In genomic region chr1:59764407-59764971, GRCm38 (mm10) we compare ENCODE assay signal across 8 mouse cellular contexts. TPM values are rescaled to one million over a fixed set of nuclear protein-coding genes. Genes with fewer than 3 reads are reported as not detected.
DNase-seq lines count a peak whose midpoint lies in the region; ATAC-seq and TF ChIP-seq lines count a peak whose summit lies in the region.

No protein-coding gene starts in this region.

- H3K9me3 ChIP-seq in heart, embryonic 12.5 days (replicated peaks), result no peaks in the 10 kb centered on the region
- no peaks in the 10 kb centered on the region for H3K9me3 ChIP-seq in liver, embryonic 13.5 days (replicated peaks)
- H3K9me3 ChIP-seq in stomach, postnatal 0 days (ENCODE audit: control insufficient read depth, low read length), result no peaks in the 10 kb centered on the region

- H3K9ac ChIP-seq in heart, embryonic 12.5 days, result peak overlapping the region; percentile 90
- peak overlapping the region; percentile 86 for H3K9ac ChIP-seq in liver, embryonic 13.5 days
- H3K9ac ChIP-seq in stomach, postnatal 0 days (ENCODE audit: low read length), result peak overlapping the region; percentile 94

- ATAC-seq in erythroblast, adult 5-6 weeks (replicated peaks; ENCODE audit: low FRiP score, poor library complexity, severe bottlenecking), result 0 out of 2 replicates have a peak, but pooled peaks have one; percentile 27
- ATAC-seq in heart, embryonic 12.5 days (ENCODE audit: insufficient number of reproducible peaks, low FRiP score), result no peak
- ATAC-seq in liver, embryonic 13.5 days (ENCODE audit: low read depth), result peak; percentile 13; the same call in 1 of the 2 replicates
- ATAC-seq in stomach, postnatal 0 days (ENCODE audit: low FRiP score, low TSS enrichment), result peak; percentile 27; the same call in 1 of the 2 replicates

- H3K27me3 ChIP-seq in heart, embryonic 12.5 days (replicated peaks), result no peaks in the 10 kb centered on the region
- peaks cover 4% of the 10 kb centered on the region; the same call in 1 of the 2 replicates for H3K27me3 ChIP-seq in liver, embryonic 13.5 days
- H3K27me3 ChIP-seq in stomach, postnatal 0 days (ENCODE audit: control insufficient read depth, insufficient read depth, low read length), result no peaks in the 10 kb centered on the region

- no peak for TF ChIP-seq POLR2A in bone marrow, adult 2 months (IDR thresholded peaks at IDR 0.05; ENCODE audit: borderline replicate concordance, control insufficient read depth, low read depth, low read length)

- H3K36me3 ChIP-seq in heart, embryonic 12.5 days, result peaks cover 11% of the 10 kb centered on the region
- no peaks in the 10 kb centered on the region for H3K36me3 ChIP-seq in liver, embryonic 13.5 days
- H3K36me3 ChIP-seq in stomach, postnatal 0 days (ENCODE audit: control insufficient read depth, insufficient read depth, low read length), result no peaks in the 10 kb centered on the region

- H3K4me1 ChIP-seq in bone marrow, adult 2 months (ENCODE audit: control insufficient read depth, insufficient read depth, low read length), result no peaks in the 10 kb centered on the region
- peaks cover 9% of the 10 kb centered on the region; the same call in 1 of the 2 replicates for H3K4me1 ChIP-seq in heart, embryonic 12.5 days (replicated peaks)
- peaks cover 29% of the 10 kb centered on the region for H3K4me1 ChIP-seq in liver, embryonic 13.5 days (replicated peaks)
- no peaks in the 10 kb centered on the region for H3K4me1 ChIP-seq in stomach, postnatal 0 days (replicated peaks; ENCODE audit: control insufficient read depth, insufficient read depth)

- WGBS in bone marrow, adult 2 months, result under 1% methylated on average over 27 of the region's 27 CpGs
- WGBS in heart, embryonic 12.5 days, result 0% methylated on average over 27 of the region's 27 CpGs
- WGBS in liver, embryonic 13.5 days (ENCODE audit: insufficient replicate concordance), result under 1% methylated on average over 27 of the region's 27 CpGs
- WGBS in stomach, postnatal 0 days, result under 1% methylated on average over 27 of the region's 27 CpGs

- peak overlapping the region; percentile 57 for H3K4me3 ChIP-seq in bone marrow, adult 2 months (replicated peaks; ENCODE audit: control insufficient read depth, low read depth, low read length)
- peak overlapping the region; percentile 79 for H3K4me3 ChIP-seq in heart, embryonic 12.5 days
- H3K4me3 ChIP-seq in liver, embryonic 13.5 days (replicated peaks), result peak overlapping the region; percentile 78
- peak overlapping the region; percentile 91 for H3K4me3 ChIP-seq in stomach, postnatal 0 days (ENCODE audit: low read depth, low read length)

- peak; percentile 69 for DNase-seq in 416B (ENCODE audit: low read depth)
- peak; percentile 63 for DNase-seq in kidney, postnatal 10 days
- peak; percentile 17 for DNase-seq in liver, embryonic 13.5 days
- peak; percentile 13 to 16 for DNase-seq in natural killer cell, adult 2 months (ENCODE audit: low spot score in 2 of 2)
- DNase-seq in stomach, postnatal 0 days (ENCODE audit: low spot score), result peak; percentile 56

- no peak overlapping the region for H3K27ac ChIP-seq in bone marrow, adult 2 months (ENCODE audit: control insufficient read depth, insufficient read depth, low read depth, low read length, poor library complexity)
- peak overlapping the region; percentile 99 for H3K27ac ChIP-seq in heart, embryonic 12.5 days (ENCODE audit: poor library complexity, severe bottlenecking)
- H3K27ac ChIP-seq in liver, embryonic 13.5 days, result peak overlapping the region; percentile 80
- H3K27ac ChIP-seq in stomach, postnatal 0 days (replicated peaks), result peak overlapping the region; percentile 99

- no peak for TF ChIP-seq EP300 in stomach, postnatal 0 days (optimal IDR thresholded peaks at IDR 0.05)

- peak overlapping the region; percentile 84 for H3K4me2 ChIP-seq in heart, embryonic 12.5 days
- H3K4me2 ChIP-seq in liver, embryonic 13.5 days, result peak overlapping the region; percentile 97
- peak overlapping the region; percentile 79 for H3K4me2 ChIP-seq in stomach, postnatal 0 days (replicated peaks; ENCODE audit: low read depth)

- no peak for TF ChIP-seq CTCF in bone marrow, adult 2 months (IDR thresholded peaks at IDR 0.05; ENCODE audit: control insufficient read depth, insufficient read depth, low read length)
- 0 out of 2 replicates have a peak, but pooled peaks have one; percentile 20 for TF ChIP-seq CTCF in stomach, postnatal 0 days (IDR thresholded peaks at IDR 0.05; ENCODE audit: low read depth)

RNA-seq across cellular contexts. Expression of gene Bmpr2, which starts 1.3 kb away (rescaled TPM):
- polyA plus RNA-seq in bone marrow, adult 2 months (2011; ENCODE audit: insufficient read depth, insufficient read length, low replicate concordance, missing spikeins), result 1.1 and 5.1 TPM in 2 replicates
- total RNA-seq in erythroblast, adult 5-6 weeks (2015; ENCODE audit: low replicate concordance), result 5.4 and 7.9 TPM in 2 replicates
- 2.0 and 8.4 TPM in 2 replicates for total RNA-seq in erythroblast, adult 5-6 weeks (2017; ENCODE audit: low replicate concordance)
- 8.7 and 11.1 TPM in 2 replicates for polyA plus RNA-seq in heart, embryonic 12.5 days (2016; fragmentation: Nextera tagmentation; extraction: Ambion mirVana)
- polyA plus RNA-seq in liver, embryonic 13.5 days (2015; fragmentation: Nextera tagmentation; extraction: Ambion mirVana), result 0.89 and 0.95 TPM in 2 replicates
- polyA plus RNA-seq in stomach, postnatal 0 days (2015; fragmentation: Nextera tagmentation; extraction: Ambion mirVana), result 5.2 and 5.6 TPM in 2 replicates

Comparison
In these comparisons a context has a peak if more than half of its experiments do, and no peak if none do; other contexts are left out.
1. DNase-seq: peak in every context shown above with its lines; median percentile 69 in 416B; 63 in kidney, postnatal 10 days; 56 in stomach, postnatal 0 days; 17 in liver, embryonic 13.5 days; 14 in natural killer cell, adult 2 months.